In genomic region chr6:55448976-55449678, GRCm38 (mm10) we compare ENCODE assay signal across 23 mouse cellular contexts. TPM values are rescaled to one million over a fixed set of nuclear protein-coding genes. Genes with fewer than 3 reads are reported as not detected.
"Had no signal": no experiment of that assay in that cellular context is flagged by ENCODE, and none has a peak within 500 bp of the region (broad histone marks: within the 10 kb centered on the region; RNA-seq: fewer than 3 reads in every experiment).

No protein-coding gene starts in this region.

- H3K4me3 ChIP-seq: layer of hippocampus, adult 2 months; left cerebral cortex, adult 2 months; liver, embryonic 13.5 days; midbrain, embryonic 12.5 days; myocyte; neural tube, embryonic 12.5 days; neural tube, embryonic 15.5 days had no signal

- ATAC-seq: midbrain, embryonic 16.5 days had no signal

- H3K27ac ChIP-seq: kidney, postnatal 0 days; layer of hippocampus, adult 2 months; left cerebral cortex, adult 2 months; liver, embryonic 13.5 days; midbrain, embryonic 12.5 days; neural tube, embryonic 12.5 days; neural tube, embryonic 15.5 days; stomach, postnatal 0 days had no signal

- H3K9ac ChIP-seq: liver, embryonic 13.5 days; midbrain, embryonic 12.5 days; neural tube, embryonic 12.5 days; neural tube, embryonic 15.5 days had no signal

- DNase-seq: kidney, postnatal 25 days; layer of hippocampus, adult 9-11 months; liver, embryonic 13.5 days; lung, adult 2 months; lung, postnatal 14 days; lung, postnatal 4 days; right cerebral cortex, adult 18-20 months; right cerebral cortex, postnatal 14 days; right cerebral cortex, postnatal 4 days; thymus, adult 2 months; thymus, postnatal 14 days; thymus, postnatal 4 days had no signal

- H3K27me3 ChIP-seq: neural tube, embryonic 15.5 days had no signal

- H3K4me2 ChIP-seq: liver, embryonic 13.5 days; midbrain, embryonic 12.5 days; neural tube, embryonic 12.5 days; neural tube, embryonic 15.5 days had no signal

- H3K9me3 ChIP-seq: liver, embryonic 13.5 days; midbrain, embryonic 12.5 days; neural tube, embryonic 12.5 days; neural tube, embryonic 15.5 days had no signal

- H3K4me1 ChIP-seq: liver, embryonic 13.5 days had no signal

- H3K36me3 ChIP-seq: liver, embryonic 13.5 days; midbrain, embryonic 12.5 days; neural tube, embryonic 12.5 days; neural tube, embryonic 15.5 days had no signal

RNA-seq across cellular contexts. Expression of gene Adcyap1r1, which starts 2.7 kb away (rescaled TPM):
- total RNA-seq: megakaryocyte-erythroid progenitor cell, adult 5-6 weeks; monocyte, adult 5-6 weeks had no signal
- polyA plus RNA-seq: myocyte had no signal
